Mouse (Mus musculus): ENCODE results near the gene Gpank1.

DNA sequence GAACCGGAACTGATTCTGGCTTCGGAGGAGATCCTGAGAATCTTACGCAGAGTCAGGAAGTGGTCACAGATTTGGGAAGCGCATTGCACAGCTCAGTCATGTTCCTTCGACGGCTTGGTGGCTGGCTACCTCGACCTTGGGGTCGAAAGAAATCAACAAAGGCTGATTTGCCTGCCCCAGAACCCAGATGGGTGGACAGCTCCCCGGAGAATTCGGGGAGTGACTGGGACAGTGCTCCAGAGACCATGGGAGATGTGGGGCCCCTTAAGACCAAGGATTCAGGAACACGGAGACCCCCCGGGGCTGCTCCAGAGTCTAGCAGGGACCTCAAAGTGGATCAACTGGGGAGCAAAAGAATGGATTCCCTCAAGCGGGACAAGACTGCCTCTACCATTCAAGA lies 5.8 kb downstream of the Gpank1 start:
- TF ChIP-seq HCFC1 (IDR thresholded peaks at IDR 0.05; ENCODE audit: low read depth, low read length), result peak; percentile 28; the same call in 1 of the 2 replicates
- TF ChIP-seq ZC3H11A (IDR thresholded peaks at IDR 0.05; ENCODE audit: low read depth, low read length), result no peak
- no peak for TF ChIP-seq CTCF (IDR thresholded peaks at IDR 0.05 in 2 of 3, conservative IDR thresholded peaks at IDR 0.05 in 1 of 3; ENCODE audit: control insufficient read depth in 1 of 3, insufficient read depth in 1 of 3, low read depth in 2 of 3, low read length in 3 of 3, poor library complexity in 1 of 3, severe bottlenecking in 1 of 3)
- peak; percentile 12; the same call in 1 of the 2 replicates for TF ChIP-seq ELF1 (IDR thresholded peaks at IDR 0.05; ENCODE audit: low read depth, low read length)
- no peak for TF ChIP-seq GABPA (IDR thresholded peaks at IDR 0.05; ENCODE audit: low read depth, low read length)
- no peak for TF ChIP-seq POLR2A (IDR thresholded peaks at IDR 0.05; ENCODE audit: control insufficient read depth in 1 of 2, insufficient read depth in 1 of 2, low read depth in 1 of 2, low read length in 2 of 2, poor library complexity in 1 of 2)
- TF ChIP-seq E2F4 (IDR thresholded peaks at IDR 0.05; ENCODE audit: borderline replicate concordance, low read depth, low read length), result no peak
- no peak for TF ChIP-seq ZMIZ1 (IDR thresholded peaks at IDR 0.05; ENCODE audit: low read depth, low read length)
- TF ChIP-seq UBTF (IDR thresholded peaks at IDR 0.05; ENCODE audit: borderline replicate concordance, insufficient read depth, low read depth, low read length), result no peak
